Mouse (Mus musculus) limb, embryonic 12.5 days (tissue): ENCODE measurements around the gene Exoc2. TPM values are rescaled to one million over a fixed set of nuclear protein-coding genes. Genes with fewer than 3 reads are reported as not detected.

ENCODE experiments used
- ATAC-seq: fragments of 200-750 bp; cut with Nextera tagmentation; 2 replicates; pipeline ENCODE4 v1.8.0; 2017; ENCODE audit warnings: low read depth, moderate TSS enrichment; ENCODE audit not compliant: insufficient number of reproducible peaks, insufficient read depth, low FRiP score, low TSS enrichment
- H3K27ac ChIP-seq: fragments of 300-500 bp; sonication (generic); 2 replicates; pipeline ENCODE4 v1.5.1; 2016; ENCODE audit warnings: mild to moderate bottlenecking, moderate library complexity
- H3K27me3 ChIP-seq: fragments of 300-500 bp; sonication (generic); 2 replicates; pipeline ENCODE4 v1.6.1; 2016; ENCODE audit warnings: mild to moderate bottlenecking, moderate library complexity
- H3K36me3 ChIP-seq: fragments of 300-500 bp; sonication (generic); 2 replicates; pipeline ENCODE4 v1.6.1; 2016; ENCODE audit warnings: mild to moderate bottlenecking, moderate library complexity
- H3K4me1 ChIP-seq: fragments of 300-500 bp; sonication (generic); replicated peaks from 2 replicates; pipeline ENCODE4 v1.6.1; 2016
- H3K4me2 ChIP-seq: fragments of 300-500 bp; sonication (generic); 2 replicates; pipeline ENCODE4 v1.6.1; 2016; ENCODE audit warnings: mild to moderate bottlenecking, moderate library complexity
- H3K4me3 ChIP-seq: fragments of 300-500 bp; sonication (generic); replicated peaks from 2 replicates; pipeline ENCODE4 v1.5.1; 2016; ENCODE audit warnings: mild to moderate bottlenecking
- H3K9ac ChIP-seq: fragments of 300-500 bp; sonication (generic); replicated peaks from 2 replicates; pipeline ENCODE4 v1.6.1; 2016; ENCODE audit warnings: mild to moderate bottlenecking, moderate library complexity
- H3K9me3 ChIP-seq: fragments of 300-500 bp; sonication (generic); 2 replicates; pipeline ENCODE4 v1.6.1; 2016; ENCODE audit warnings: mild to moderate bottlenecking, moderate library complexity
- WGBS: fragments of 180-500 bp; shearing (Covaris S2); methylation state at CpG from one replicate; pipeline ENCODE4 v1.1.7; 2016; 5-methylcytosine and 5-hydroxymethylcytosine counted together
- polyA plus RNA-seq: library from polyadenylated mRNA; unstranded; fragments of >200 nt; fragmentation: Nextera tagmentation; extraction: Ambion mirVana; gene quantifications from 2 replicates; pipeline ENCODE4 v1.2.1, GENCODE M21; 2016

The Exoc2 gene
- polyA plus RNA-seq, 1 experiment from 2014 or later, result 38.1 TPM

DNA sequence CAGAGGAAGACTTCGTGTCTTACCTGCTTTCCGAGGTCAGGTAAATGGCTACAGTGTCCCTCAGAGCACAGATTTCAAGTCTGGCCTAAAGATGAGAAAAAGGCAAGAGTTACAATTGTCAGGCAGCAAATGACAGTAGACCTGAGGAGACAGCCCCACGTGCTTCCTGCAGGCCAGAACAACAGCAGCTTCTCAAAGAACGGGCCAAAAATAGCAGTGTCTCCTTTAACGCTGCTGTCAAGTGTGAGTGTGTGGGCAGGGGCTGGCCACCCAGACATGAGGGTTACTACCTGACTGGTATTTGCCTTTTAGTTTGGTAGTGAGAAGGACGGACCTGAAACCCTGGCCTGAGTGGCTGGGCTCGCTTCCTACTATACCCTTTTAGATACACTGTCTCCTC, 153.3 kb downstream of the Exoc2 start:
- Histone ChIP-seq H3K9ac (no peak overlapping the region), H3K27ac (no peak overlapping the region), H3K9me3 (no peaks in the 10 kb centered on the region), H3K36me3 (peaks cover 42% of the 10 kb centered on the region), H3K4me1 (peaks cover 7% of the 10 kb centered on the region; the same call in 1 of the 2 replicates), H3K4me2 (no peak overlapping the region), H3K27me3 (no peaks in the 10 kb centered on the region), H3K4me3 (no peak overlapping the region)
- 93% methylated on average over 7 of the region's 7 CpGs for WGBS
- no peak for ATAC-seq

DNA sequence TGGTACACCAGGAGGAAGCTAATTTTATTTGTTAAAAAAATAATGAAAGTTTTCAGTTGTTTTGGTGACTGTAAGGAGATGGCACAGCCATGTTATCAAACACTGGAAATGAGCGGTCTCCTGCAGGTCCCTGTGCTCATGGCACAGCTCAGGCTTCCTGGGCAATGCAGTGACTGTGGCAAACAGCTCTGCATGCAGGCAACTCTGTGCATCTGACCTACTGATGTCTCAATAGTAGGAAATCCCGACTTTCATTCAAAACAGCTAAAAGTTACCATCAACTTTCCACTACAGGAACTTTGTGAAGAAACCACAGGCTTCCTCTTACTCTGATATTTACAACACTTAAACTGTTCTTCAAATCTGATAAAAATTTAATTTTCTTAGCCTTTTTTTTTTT, 154.0 kb downstream of the Exoc2 start:
- 95% methylated on average over 2 of the region's 2 CpGs for WGBS
- no peak for ATAC-seq
- no peak overlapping the region for H3K4me3 ChIP-seq
- H3K9ac ChIP-seq, result no peak overlapping the region
- no peak overlapping the region for H3K4me2 ChIP-seq
- no peaks in the 10 kb centered on the region for H3K27me3 ChIP-seq
- H3K4me1 ChIP-seq, result peaks cover 7% of the 10 kb centered on the region; the same call in 1 of the 2 replicates
- H3K36me3 ChIP-seq, result peaks cover 47% of the 10 kb centered on the region
- no peaks in the 10 kb centered on the region for H3K9me3 ChIP-seq
- H3K27ac ChIP-seq, result no peak overlapping the region

DNA sequence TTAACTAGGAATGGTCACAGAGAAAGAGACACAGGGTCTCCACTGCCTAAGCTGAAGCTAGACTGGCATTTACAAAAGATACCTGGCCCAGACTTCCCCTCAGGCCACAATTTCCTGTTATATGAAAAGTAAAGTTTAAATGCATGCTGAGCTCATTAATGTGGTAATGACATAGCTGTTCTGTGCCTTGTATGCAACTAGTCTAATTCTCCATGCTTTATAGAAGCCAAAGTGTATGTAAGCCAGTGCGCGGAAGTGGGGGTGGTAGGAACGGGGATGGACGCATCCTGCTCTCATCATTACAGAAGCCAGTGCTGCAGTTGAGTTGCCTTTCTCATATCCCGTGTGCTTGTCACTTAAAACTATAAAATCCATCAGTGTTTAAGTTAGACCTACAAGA, 156.5 kb downstream of the Exoc2 start:
- no peaks in the 10 kb centered on the region for H3K9me3 ChIP-seq
- no peak overlapping the region for H3K4me3 ChIP-seq
- H3K27me3 ChIP-seq, result no peaks in the 10 kb centered on the region
- H3K4me1 ChIP-seq, result peaks cover 7% of the 10 kb centered on the region; the same call in 1 of the 2 replicates
- no peak for ATAC-seq
- 82% methylated on average over 5 of the region's 5 CpGs for WGBS
- peaks cover 50% of the 10 kb centered on the region for H3K36me3 ChIP-seq
- peak overlapping the region; percentile 64 for H3K27ac ChIP-seq
- H3K4me2 ChIP-seq, result no peak overlapping the region
- no peak overlapping the region for H3K9ac ChIP-seq

DNA sequence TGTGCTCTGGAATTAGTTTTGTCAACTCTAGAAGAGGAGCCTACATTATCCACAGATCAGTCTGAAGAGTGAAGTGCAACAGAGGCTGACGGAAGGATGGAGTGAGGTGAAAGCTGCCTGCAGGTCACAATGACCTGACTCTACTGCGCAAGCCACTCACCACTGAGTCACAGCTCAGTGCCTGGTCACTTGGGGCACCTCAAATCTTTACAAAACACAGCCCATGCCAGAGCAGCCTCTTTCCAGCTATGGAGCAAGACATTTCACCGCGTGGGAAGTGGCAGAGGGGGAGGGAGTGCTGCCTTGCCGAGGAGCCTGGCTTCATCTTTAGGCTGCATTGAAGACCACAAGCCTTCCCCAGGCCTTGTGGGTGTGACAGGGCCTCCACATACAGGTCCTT, 159.6 kb downstream of the Exoc2 start:
- Histone ChIP-seq H3K4me1 (peaks cover 7% of the 10 kb centered on the region; the same call in 1 of the 2 replicates), H3K4me2 (no peak overlapping the region), H3K9ac (no peak overlapping the region), H3K4me3 (no peak overlapping the region), H3K36me3 (peaks cover 31% of the 10 kb centered on the region; the same call in 1 of the 2 replicates), H3K27ac (no peak overlapping the region), H3K27me3 (no peaks in the 10 kb centered on the region), H3K9me3 (no peaks in the 10 kb centered on the region)
- 89% methylated on average over 5 of the region's 5 CpGs for WGBS
- no peak for ATAC-seq

DNA sequence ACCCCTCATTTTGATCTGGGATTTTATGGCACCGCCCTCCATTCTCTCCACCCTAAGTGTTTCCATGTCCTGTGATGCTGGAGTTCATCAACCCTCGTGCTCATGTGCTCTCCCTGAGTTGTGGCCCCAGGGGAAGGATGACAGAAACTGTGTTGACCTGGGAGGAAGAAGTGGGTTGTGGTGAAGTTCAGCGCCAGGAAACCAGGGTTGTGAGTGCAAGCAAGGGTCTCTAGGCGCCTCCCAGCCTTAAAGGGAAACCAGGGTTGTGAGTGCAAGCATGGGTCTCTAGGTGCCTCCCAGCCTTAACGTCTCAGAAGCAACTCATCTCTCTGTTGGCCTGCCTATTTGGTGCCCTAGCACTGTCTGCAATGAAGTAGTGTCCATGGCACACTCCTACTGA, 160.4 kb downstream of the Exoc2 start:
- H3K4me3 ChIP-seq, result no peak overlapping the region
- no peaks in the 10 kb centered on the region for H3K27me3 ChIP-seq
- no peaks in the 10 kb centered on the region for H3K9me3 ChIP-seq
- ATAC-seq, result no peak
- no peak overlapping the region for H3K27ac ChIP-seq
- peaks cover 24% of the 10 kb centered on the region; the same call in 1 of the 2 replicates for H3K36me3 ChIP-seq
- no peak overlapping the region for H3K9ac ChIP-seq
- H3K4me2 ChIP-seq, result no peak overlapping the region
- H3K4me1 ChIP-seq, result peaks cover 7% of the 10 kb centered on the region; the same call in 1 of the 2 replicates
- 85% methylated on average over 5 of the region's 5 CpGs for WGBS

DNA sequence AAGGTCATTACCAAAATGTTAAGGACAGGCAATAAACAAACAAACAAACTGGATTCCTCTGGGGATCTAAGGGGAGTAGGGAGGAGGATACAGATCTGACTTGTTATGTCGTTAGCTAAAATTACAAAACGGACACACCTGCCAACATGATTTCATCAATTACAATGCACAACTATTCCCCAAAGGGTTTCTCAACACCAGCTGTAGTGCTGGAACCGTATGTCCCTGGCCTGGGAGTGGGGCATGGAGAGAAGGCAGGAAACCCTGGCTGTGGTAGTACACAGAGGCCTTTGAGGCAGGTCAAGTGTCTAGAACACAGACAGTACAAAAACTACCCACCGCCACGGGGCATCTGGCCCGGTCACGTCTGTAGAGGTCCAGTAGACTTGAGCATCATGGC, 164.7 kb downstream of the Exoc2 start:
- Histone ChIP-seq H3K9me3 (no peaks in the 10 kb centered on the region), H3K9ac (no peak overlapping the region)

DNA sequence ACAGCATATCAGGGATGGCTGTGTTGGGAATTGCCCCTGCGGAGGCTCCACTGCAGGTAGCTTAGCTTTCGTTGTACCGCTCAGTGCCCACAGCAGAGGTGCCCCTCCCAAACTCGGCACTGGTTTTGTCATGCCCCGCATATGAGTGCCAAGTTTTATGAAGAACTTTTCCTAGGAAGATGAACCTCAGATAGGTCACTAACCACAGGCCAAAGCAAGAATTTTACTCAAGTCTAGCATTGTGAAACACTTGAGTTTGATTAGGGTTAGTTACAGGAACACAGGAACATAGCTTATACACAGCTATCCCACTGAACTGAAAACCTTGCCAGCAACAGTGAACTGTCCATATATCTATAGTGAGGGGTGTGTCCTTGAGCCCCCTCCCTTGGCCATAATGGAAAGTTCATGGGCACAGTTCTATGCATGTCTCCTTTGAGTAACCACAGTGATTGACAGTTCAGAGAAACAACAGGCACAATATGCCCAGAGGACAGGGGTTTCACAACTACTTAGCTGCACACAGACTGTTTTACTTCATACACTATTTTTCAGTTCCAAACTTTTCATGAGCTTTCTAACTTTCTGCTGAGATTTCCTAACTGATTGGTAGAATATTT, 171.4 kb downstream of the Exoc2 start:
- Histone ChIP-seq H3K27ac (no peak overlapping the region), H3K4me3 (no peak overlapping the region), H3K4me2 (no peak overlapping the region), H3K4me1 (no peaks in the 10 kb centered on the region), H3K36me3 (no peaks in the 10 kb centered on the region), H3K9me3 (no peaks in the 10 kb centered on the region), H3K27me3 (no peaks in the 10 kb centered on the region), H3K9ac (no peak overlapping the region)
- WGBS, result 88% methylated on average over 5 of the region's 5 CpGs
- no peak for ATAC-seq

More for the DNA sequence above, 164.7 kb downstream of the Exoc2 start:
- H3K4me3 ChIP-seq, result no peak overlapping the region
- ATAC-seq, result no peak
- 86% methylated on average over 7 of the region's 7 CpGs for WGBS
- H3K27ac ChIP-seq, result no peak overlapping the region
- no peak overlapping the region for H3K4me2 ChIP-seq
- no peaks in the 10 kb centered on the region for H3K4me1 ChIP-seq
- H3K27me3 ChIP-seq, result no peaks in the 10 kb centered on the region
- H3K36me3 ChIP-seq, result peaks cover 2% of the 10 kb centered on the region; the same call in 1 of the 2 replicates

DNA sequence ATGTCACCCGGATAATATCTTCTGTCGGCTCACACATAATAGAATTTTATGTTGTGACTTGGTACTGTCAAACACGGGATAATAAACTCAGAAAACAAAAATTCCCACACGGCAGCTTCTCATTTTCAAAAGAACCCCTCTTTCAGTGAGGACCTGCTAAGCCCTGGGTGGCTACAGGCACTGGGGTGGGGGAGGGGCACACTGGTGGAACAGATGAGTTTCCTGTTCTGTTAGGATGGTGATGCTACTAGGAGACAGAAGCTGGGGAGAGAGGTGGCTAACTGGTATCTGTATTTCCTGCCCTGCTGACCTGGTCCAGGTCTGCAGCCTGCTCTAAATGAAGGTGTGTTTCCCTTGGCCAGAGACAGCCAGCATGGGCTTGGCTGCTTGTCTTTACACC, 172.0 kb downstream of the Exoc2 start:
- no peak overlapping the region for H3K4me3 ChIP-seq
- no peaks in the 10 kb centered on the region for H3K9me3 ChIP-seq
- H3K27ac ChIP-seq, result no peak overlapping the region
- no peak for ATAC-seq
- H3K9ac ChIP-seq, result no peak overlapping the region
- H3K27me3 ChIP-seq, result no peaks in the 10 kb centered on the region
- WGBS, result 85% methylated on average over 4 of the region's 4 CpGs
- no peaks in the 10 kb centered on the region for H3K4me1 ChIP-seq
- no peak overlapping the region for H3K4me2 ChIP-seq
- no peaks in the 10 kb centered on the region for H3K36me3 ChIP-seq

DNA sequence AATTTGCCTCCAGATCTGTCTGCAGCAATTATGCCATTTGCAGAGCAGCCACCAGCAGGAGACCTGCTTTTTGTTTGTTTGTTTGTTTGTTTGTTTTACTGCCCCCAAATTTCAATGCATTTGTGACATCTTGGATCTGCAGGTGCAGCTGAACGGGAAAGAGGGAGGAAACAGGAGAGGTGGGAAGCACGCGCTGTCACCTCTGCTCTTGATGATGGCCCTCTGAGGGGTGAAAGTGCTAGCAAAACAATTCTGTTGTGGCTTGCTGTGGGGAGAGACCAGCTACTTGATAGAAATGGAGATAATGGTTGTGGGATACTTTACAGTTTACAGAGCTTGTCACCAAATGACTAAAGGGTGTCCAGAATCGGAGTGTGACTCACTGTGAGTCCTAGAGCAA, 177.9 kb downstream of the Exoc2 start:
- no peak for ATAC-seq

DNA sequence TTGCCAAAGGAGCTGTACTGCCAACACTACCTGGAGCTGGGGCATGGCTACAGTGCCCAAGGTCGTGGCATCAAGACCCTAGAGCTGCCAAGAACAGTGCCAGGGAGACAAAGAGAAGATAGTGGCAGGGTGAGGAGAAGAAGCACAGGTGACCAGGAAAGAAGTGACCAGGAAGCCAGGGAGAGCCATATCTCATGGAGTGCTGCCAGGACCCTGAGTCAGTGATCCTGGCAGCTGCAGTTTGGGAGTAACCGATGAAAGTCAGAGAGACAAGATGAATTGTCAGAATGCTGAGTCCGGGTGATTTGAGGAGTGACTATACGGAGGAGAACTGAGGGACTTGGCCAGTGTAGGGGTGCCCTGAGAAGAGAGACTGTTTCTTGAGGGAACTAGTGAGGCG, 180.3 kb downstream of the Exoc2 start:
- no peak overlapping the region for H3K4me3 ChIP-seq
- H3K9me3 ChIP-seq, result no peaks in the 10 kb centered on the region
- 79% methylated on average over 5 of the region's 5 CpGs for WGBS
- no peaks in the 10 kb centered on the region for H3K4me1 ChIP-seq
- no peaks in the 10 kb centered on the region for H3K36me3 ChIP-seq
- H3K9ac ChIP-seq, result no peak overlapping the region
- no peak overlapping the region for H3K4me2 ChIP-seq
- H3K27me3 ChIP-seq, result no peaks in the 10 kb centered on the region
- no peak for ATAC-seq
- no peak overlapping the region for H3K27ac ChIP-seq

More for the DNA sequence above, 177.9 kb downstream of the Exoc2 start:
- Histone ChIP-seq H3K27ac (no peak overlapping the region), H3K9ac (no peak overlapping the region), H3K9me3 (no peaks in the 10 kb centered on the region), H3K4me3 (no peak overlapping the region), H3K4me2 (no peak overlapping the region), H3K27me3 (no peaks in the 10 kb centered on the region), H3K4me1 (no peaks in the 10 kb centered on the region), H3K36me3 (no peaks in the 10 kb centered on the region)
- 83% methylated on average over 4 of the region's 4 CpGs for WGBS

DNA sequence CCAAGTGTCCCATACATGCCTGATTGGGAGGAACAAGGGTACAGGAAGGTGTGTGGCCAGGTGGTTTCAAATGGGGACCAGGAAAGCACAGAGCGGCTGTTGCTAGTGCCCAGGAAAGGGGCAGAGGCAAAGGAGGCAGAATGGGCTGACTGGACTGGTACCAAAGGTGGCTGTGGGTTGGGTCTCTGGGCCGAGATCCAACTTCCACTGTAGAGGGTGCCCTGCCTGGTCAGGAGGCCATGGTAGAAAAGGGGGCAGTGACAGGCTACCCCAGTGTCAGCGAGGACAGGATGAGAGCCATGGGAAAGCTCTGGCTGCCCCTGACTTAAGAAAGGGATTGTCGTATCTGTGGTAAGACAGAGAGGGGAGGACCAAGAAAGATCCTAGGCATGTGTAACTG, 180.7 kb downstream of the Exoc2 start:
- Histone ChIP-seq H3K9me3 (no peaks in the 10 kb centered on the region), H3K27ac (no peak overlapping the region), H3K4me1 (no peaks in the 10 kb centered on the region), H3K36me3 (no peaks in the 10 kb centered on the region), H3K4me2 (no peak overlapping the region), H3K9ac (no peak overlapping the region), H3K4me3 (no peak overlapping the region), H3K27me3 (no peaks in the 10 kb centered on the region)
- no peak for ATAC-seq
- WGBS, result 89% methylated on average over 4 of the region's 4 CpGs

DNA sequence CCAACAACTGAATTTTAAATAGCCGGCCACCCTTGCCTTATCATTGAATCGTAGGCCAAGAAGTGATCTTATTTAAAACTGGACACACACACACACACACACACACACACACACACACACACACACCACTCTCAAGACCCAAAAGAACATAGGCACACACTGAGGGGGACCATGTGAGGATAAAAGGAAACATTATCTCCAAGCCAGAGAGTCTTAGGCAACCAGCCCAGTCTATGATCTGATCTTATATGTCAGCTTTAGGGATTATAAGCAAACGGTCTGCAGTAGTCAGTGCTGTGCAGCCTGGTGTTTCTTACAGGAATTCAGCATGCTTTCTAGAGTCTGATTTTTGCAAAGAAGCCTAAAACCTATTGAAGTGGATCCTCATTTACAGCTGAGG, 181.2 kb downstream of the Exoc2 start:
- H3K4me3 ChIP-seq, result no peak overlapping the region
- H3K4me2 ChIP-seq, result no peak overlapping the region
- H3K9ac ChIP-seq, result no peak overlapping the region
- H3K4me1 ChIP-seq, result no peaks in the 10 kb centered on the region
- no peaks in the 10 kb centered on the region for H3K9me3 ChIP-seq
- H3K27me3 ChIP-seq, result no peaks in the 10 kb centered on the region
- 89% methylated on average over 3 of the region's 3 CpGs for WGBS
- ATAC-seq, result no peak
- no peak overlapping the region for H3K27ac ChIP-seq
- H3K36me3 ChIP-seq, result no peaks in the 10 kb centered on the region
